Mouse (Mus musculus) myocyte (in vitro differentiated cells): ENCODE results near the gene Ptprg. TPM values are rescaled to one million over a fixed set of nuclear protein-coding genes. Genes with fewer than 3 reads are reported as not detected.

Experiments used
- H3K27me3 ChIP-seq: one replicate; pipeline ENCODE4 v1.6.1; 2011; ENCODE audit not compliant: control insufficient read depth, insufficient read depth, insufficient read length
- H3K36me3 ChIP-seq: one replicate; pipeline ENCODE4 v1.6.1; 2011; ENCODE audit not compliant: control insufficient read depth, insufficient read depth
- H3K4me2 ChIP-seq: one replicate; pipeline ENCODE4 v1.6.1; 2011; ENCODE audit warnings: low read depth, control low read depth
- H3K4me3 ChIP-seq: one replicate; pipeline ENCODE4 v1.5.1; 2011; ENCODE audit warnings: mild to moderate bottlenecking, control low read depth, moderate library complexity
- H3K79me2 ChIP-seq: one replicate; pipeline ENCODE4 v1.6.1; 2011; ENCODE audit not compliant: control insufficient read depth, insufficient read depth
- H3ac ChIP-seq: one replicate; pipeline ENCODE4 v1.6.1; 2011; ENCODE audit not compliant: control insufficient read depth, insufficient read length
- CEBPB ChIP-seq: IDR thresholded peaks from 2 replicates; pipeline ENCODE4 v1.6.1; 2011; ENCODE audit warnings: mild to moderate bottlenecking, moderate library complexity; ENCODE audit not compliant: poor library complexity, insufficient read depth, severe bottlenecking
- E2F4 ChIP-seq: IDR thresholded peaks from one replicate; pipeline ENCODE4 v1.6.1; 2011; ENCODE audit warnings: mild to moderate bottlenecking, control low read depth, moderate library complexity; ENCODE audit not compliant: insufficient read depth
- MAX ChIP-seq: IDR thresholded peaks from one replicate; pipeline ENCODE4 v1.6.1; 2011; ENCODE audit warnings: low read depth, mild to moderate bottlenecking, control low read depth
- MYOD1 ChIP-seq, 3 experiments: IDR thresholded peaks; one replicate each; pipeline ENCODE4 v1.6.1; 2011; ENCODE audit warnings: control low read depth in 2 of 3, low read depth in 2 of 3, mild to moderate bottlenecking in 2 of 3, moderate library complexity in 1 of 3; ENCODE audit not compliant: insufficient read length in 2 of 3, control insufficient read depth in 1 of 3
- MYOG ChIP-seq, 3 experiments: IDR thresholded peaks; one replicate each; pipeline ENCODE4 v1.6.1; 2011; ENCODE audit warnings: control low read depth in 2 of 3, low read depth in 2 of 3, mild to moderate bottlenecking in 2 of 3; ENCODE audit not compliant: insufficient read length in 2 of 3, control insufficient read depth in 1 of 3, insufficient read depth in 1 of 3
- POLR2A ChIP-seq: IDR thresholded peaks from one replicate; pipeline ENCODE4 v1.6.1; 2011; ENCODE audit warnings: low read depth, mild to moderate bottlenecking, control low read depth, moderate library complexity; ENCODE audit not compliant: insufficient read length
- POLR2AphosphoS2 ChIP-seq: IDR thresholded peaks from one replicate; pipeline ENCODE4 v1.6.1; 2011; ENCODE audit warnings: low read depth, control low read depth; ENCODE audit not compliant: insufficient read length
- REST ChIP-seq: IDR thresholded peaks from one replicate; pipeline ENCODE4 v1.6.1; 2011; ENCODE audit warnings: mild to moderate bottlenecking, control low read depth, moderate library complexity; ENCODE audit not compliant: insufficient read depth, insufficient read length
- SRF ChIP-seq: IDR thresholded peaks from one replicate; pipeline ENCODE4 v1.6.1; 2011; ENCODE audit warnings: low read depth; ENCODE audit not compliant: control insufficient read depth, insufficient read length
- TCF12 ChIP-seq: IDR thresholded peaks from one replicate; pipeline ENCODE4 v1.6.1; 2011; ENCODE audit warnings: mild to moderate bottlenecking, control low read depth; ENCODE audit not compliant: poor library complexity, insufficient read depth, severe bottlenecking
- TCF3 ChIP-seq: IDR thresholded peaks from one replicate; pipeline ENCODE4 v1.6.1; 2011; ENCODE audit warnings: low read depth, control low read depth; ENCODE audit not compliant: insufficient read length
- USF1 ChIP-seq: IDR thresholded peaks from one replicate; pipeline ENCODE4 v1.6.1; 2011; ENCODE audit warnings: low read depth, mild to moderate bottlenecking, control low read depth, moderate library complexity
- polyA plus RNA-seq: library from polyadenylated mRNA; unstranded; fragments of >200 nt; fragmentation: generic; extraction: Trizol; gene quantifications from one replicate; pipeline ENCODE4 v1.2.1, GENCODE M21; 2012; ENCODE audit warnings: missing spikeins

Gene Ptprg
- 14.4 TPM for polyA plus RNA-seq

- TF ChIP-seq MYOG (IDR thresholded peaks at IDR 0.05; ENCODE audit: control insufficient read depth in 1 of 3, insufficient read depth in 1 of 3, insufficient read length in 2 of 3, low read depth in 2 of 3), result no peak
- TF ChIP-seq REST, result no peak
- TF ChIP-seq USF1, result no peak
- TF ChIP-seq POLR2A, result peak; percentile 70
- TF ChIP-seq MYOD1 (IDR thresholded peaks at IDR 0.05; ENCODE audit: control insufficient read depth in 1 of 3, insufficient read length in 2 of 3, low read depth in 2 of 3), result no peak
- no peak for TF ChIP-seq MAX
- no peak for TF ChIP-seq TCF12
- TF ChIP-seq TCF3, result no peak
- TF ChIP-seq CEBPB, result no peak
- TF ChIP-seq E2F4, result no peak
- TF ChIP-seq POLR2AphosphoS2, result peak; percentile 75
- no peak for TF ChIP-seq SRF
- Histone ChIP-seq H3K36me3 (no peaks in the 10 kb centered on the region), H3ac (peak within 1 kb of the TSS; percentile 64), H3K4me3 (peak within 1 kb of the TSS; percentile 86), H3K27me3 (no peaks in the 10 kb centered on the region), H3K4me2 (peak within 1 kb of the TSS; percentile 91), H3K79me2 (peaks cover 25% of the 10 kb centered on the region)
These were observed at the start of gene Ptprg for GRCm38 (mm10) chr14:11553273-11553665. TSS of gene Ptprg (plus strand) at chr14:11553532.

GRCm38 (mm10) chr14:11503803-11504365 lies 49.4 kb upstream of the Ptprg start:
- Histone ChIP-seq H3K4me2 (no peak overlapping the region), H3ac (no peak overlapping the region), H3K27me3 (no peaks in the 10 kb centered on the region), H3K4me3 (no peak overlapping the region), H3K36me3 (no peaks in the 10 kb centered on the region), H3K79me2 (no peaks in the 10 kb centered on the region)
- TF ChIP-seq MYOD1 (IDR thresholded peaks at IDR 0.05; ENCODE audit: control insufficient read depth in 1 of 3, insufficient read length in 2 of 3, low read depth in 2 of 3), result no peak
- TF ChIP-seq TCF3, result no peak
- no peak for TF ChIP-seq CEBPB
- TF ChIP-seq USF1, result no peak
- TF ChIP-seq MAX, result no peak
- TF ChIP-seq E2F4, result no peak
- no peak for TF ChIP-seq SRF
- no peak for TF ChIP-seq MYOG (IDR thresholded peaks at IDR 0.05; ENCODE audit: control insufficient read depth in 1 of 3, insufficient read depth in 1 of 3, insufficient read length in 2 of 3, low read depth in 2 of 3)
- no peak for TF ChIP-seq TCF12
- no peak for TF ChIP-seq POLR2AphosphoS2
- no peak for TF ChIP-seq POLR2A
- no peak for TF ChIP-seq REST

GRCm38 (mm10) chr14:11510173-11510572 lies 43.2 kb upstream of the Ptprg start:
- H3K4me2 ChIP-seq, result no peak overlapping the region
- H3K79me2 ChIP-seq, result no peaks in the 10 kb centered on the region
- no peak overlapping the region for H3ac ChIP-seq
- no peaks in the 10 kb centered on the region for H3K27me3 ChIP-seq
- H3K4me3 ChIP-seq, result no peak overlapping the region
- no peak for TF ChIP-seq TCF12
- no peak for TF ChIP-seq POLR2AphosphoS2
- no peak for TF ChIP-seq SRF
- no peak for TF ChIP-seq MYOG (IDR thresholded peaks at IDR 0.05; ENCODE audit: control insufficient read depth in 1 of 3, insufficient read depth in 1 of 3, insufficient read length in 2 of 3, low read depth in 2 of 3)
- TF ChIP-seq CEBPB, result no peak
- no peak for TF ChIP-seq POLR2A
- TF ChIP-seq E2F4, result no peak
- no peak for TF ChIP-seq MYOD1 (IDR thresholded peaks at IDR 0.05; ENCODE audit: control insufficient read depth in 1 of 3, insufficient read length in 2 of 3, low read depth in 2 of 3)
- TF ChIP-seq REST, result no peak
- no peak for TF ChIP-seq MAX
- no peak for TF ChIP-seq TCF3
- no peaks in the 10 kb centered on the region for H3K36me3 ChIP-seq

- Histone ChIP-seq H3ac (no peak overlapping the region), H3K4me3 (no peak overlapping the region), H3K4me2 (no peak overlapping the region), H3K79me2 (no peaks in the 10 kb centered on the region), H3K27me3 (no peaks in the 10 kb centered on the region), H3K36me3 (no peaks in the 10 kb centered on the region)
- TF ChIP-seq MYOG (IDR thresholded peaks at IDR 0.05; ENCODE audit: control insufficient read depth in 1 of 3, insufficient read depth in 1 of 3, insufficient read length in 2 of 3, low read depth in 2 of 3) (no peak), CEBPB (no peak), REST (no peak), MYOD1 (IDR thresholded peaks at IDR 0.05; ENCODE audit: control insufficient read depth in 1 of 3, insufficient read length in 2 of 3, low read depth in 2 of 3) (no peak), POLR2A (no peak), MAX (no peak), TCF3 (no peak), E2F4 (no peak), TCF12 (no peak)
These were observed 34.2 kb upstream of the Ptprg start for GRCm38 (mm10) chr14:11519171-11519570.
